Comparison of ENCODE assay signal across 14 mouse cellular contexts in the genomic region with DNA sequence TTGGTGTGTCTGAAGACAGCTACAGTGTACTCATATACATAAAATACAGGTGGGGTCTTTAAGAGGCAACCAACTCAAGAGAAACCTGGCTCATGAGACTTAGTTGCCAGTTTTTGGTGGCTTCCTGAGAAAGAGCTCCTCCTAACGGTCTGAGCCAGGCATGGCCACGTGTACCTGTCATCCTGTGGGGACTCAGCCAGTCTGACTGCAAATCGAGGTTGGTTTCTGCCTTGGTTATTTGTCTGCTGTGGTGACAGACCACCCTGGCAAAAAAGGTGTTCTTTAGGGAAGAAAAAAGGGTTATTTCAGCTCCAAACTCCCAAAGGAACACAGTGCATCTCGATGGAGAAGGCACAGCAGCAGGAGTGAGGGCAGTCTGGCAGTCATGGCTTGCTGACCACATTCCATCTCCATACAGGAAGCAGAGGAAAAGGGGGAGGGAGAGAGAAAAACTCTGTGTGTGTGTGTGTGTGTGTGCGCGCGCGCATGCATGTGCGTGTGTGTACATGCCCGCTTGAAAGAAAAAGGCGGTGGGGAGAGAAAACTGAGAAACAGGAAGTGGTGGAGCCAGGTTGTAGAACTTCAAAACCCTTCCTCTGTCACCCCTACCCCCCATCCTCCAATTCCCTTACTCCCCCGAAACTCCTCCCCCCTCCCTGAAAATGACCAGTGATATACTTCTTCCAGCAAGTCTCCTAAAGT. TPM values are rescaled to one million over a fixed set of nuclear protein-coding genes. Genes with fewer than 3 reads are reported as not detected.
DNase-seq lines count a peak whose midpoint lies in the region; ATAC-seq and TF ChIP-seq lines count a peak whose summit lies in the region.
"Had no signal": no experiment of that assay in that cellular context is flagged by ENCODE, and none has a peak within 500 bp of the region (broad histone marks: within the 10 kb centered on the region; RNA-seq: fewer than 3 reads in every experiment).

No protein-coding gene starts in this region.

- H3K36me3 ChIP-seq in spleen, adult 2 months (ENCODE audit: control insufficient read depth, insufficient read depth, low read length): no peaks in the 10 kb centered on the region
- no peaks in the 10 kb centered on the region for H3K36me3 ChIP-seq in MEL (ENCODE audit: control insufficient read depth in 1 of 2, insufficient read depth in 2 of 2, low read length in 2 of 2)
- no peaks in the 10 kb centered on the region for H3K36me3 ChIP-seq in limb, embryonic 11.5 days (ENCODE audit: control insufficient read depth, insufficient read depth, low read length)

- TF ChIP-seq POLR2A in spleen, adult 2 months (IDR thresholded peaks at IDR 0.05; ENCODE audit: low read depth, low read length): no peak
- TF ChIP-seq POLR2A in MEL (IDR thresholded peaks at IDR 0.05; ENCODE audit: control insufficient read depth in 1 of 2, insufficient read depth in 1 of 2, low read depth in 1 of 2, low read length in 2 of 2, poor library complexity in 1 of 2): no peak

- 45% methylated on average over 12 of the region's 12 CpGs for WGBS in spleen, adult 2 months
- 82% methylated on average over 12 of the region's 12 CpGs for WGBS in limb, embryonic 11.5 days

- ATAC-seq in limb, embryonic 11.5 days (ENCODE audit: insufficient number of reproducible peaks, low FRiP score, low TSS enrichment, low read depth): no peak

- H3K79me2 ChIP-seq in MEL (ENCODE audit: control insufficient read depth, insufficient read depth, low read length, poor library complexity): no peaks in the 10 kb centered on the region

- TF ChIP-seq CTCF in spleen, adult 2 months (IDR thresholded peaks at IDR 0.05; ENCODE audit: extremely low read depth, insufficient read depth, insufficient read length, insufficient replicate concordance): no peak
- TF ChIP-seq CTCF in MEL (IDR thresholded peaks at IDR 0.05 in 2 of 3, conservative IDR thresholded peaks at IDR 0.05 in 1 of 3; ENCODE audit: control insufficient read depth in 1 of 3, insufficient read depth in 1 of 3, low read depth in 2 of 3, low read length in 3 of 3, poor library complexity in 1 of 3, severe bottlenecking in 1 of 3): peak; percentile 42 to 60 (median 59)

- H3K27ac ChIP-seq in spleen, adult 2 months (ENCODE audit: insufficient read depth, low read length): peak overlapping the region; percentile 1; the same call in 1 of the 2 replicates
- H3K27ac ChIP-seq in MEL (ENCODE audit: control insufficient read depth, low read depth, low read length): no peak overlapping the region
- H3K27ac ChIP-seq in limb, embryonic 11.5 days (replicated peaks; ENCODE audit: low read depth, low read length): 0 out of 2 replicates have a peak overlapping the region, but pooled peaks have one; percentile 24

- no peaks in the 10 kb centered on the region for H3K27me3 ChIP-seq in spleen, adult 2 months (ENCODE audit: control insufficient read depth, insufficient read depth, low read length)
- no peaks in the 10 kb centered on the region for H3K27me3 ChIP-seq in MEL (ENCODE audit: control insufficient read depth in 1 of 2, insufficient read depth in 2 of 2, low read length in 2 of 2)
- no peaks in the 10 kb centered on the region for H3K27me3 ChIP-seq in limb, embryonic 11.5 days (ENCODE audit: control insufficient read depth, insufficient read depth, low read length)

- no peak for TF ChIP-seq EP300 in MEL (IDR thresholded peaks at IDR 0.05; ENCODE audit: low read depth in 1 of 2, low read length in 2 of 2)

- H3K9ac ChIP-seq in MEL (ENCODE audit: control insufficient read depth, low read depth, low read length, poor library complexity, severe bottlenecking): no peak overlapping the region
- no peak overlapping the region for H3K9ac ChIP-seq in limb, embryonic 11.5 days (ENCODE audit: low read length)

- peak; percentile 58 for TF ChIP-seq RAD21 in MEL (IDR thresholded peaks at IDR 0.05; ENCODE audit: low read depth, low read length)

- no peak overlapping the region for H3K4me3 ChIP-seq in spleen, adult 2 months (ENCODE audit: extremely low read depth, insufficient read depth, insufficient read length)
- peak overlapping the region in 1 of 2 experiments; percentile 22; a peak in 1 of 4 replicates for H3K4me3 ChIP-seq in MEL (ENCODE audit: control insufficient read depth in 1 of 2, insufficient read depth in 1 of 2, low read depth in 2 of 2, low read length in 2 of 2)
- H3K4me3 ChIP-seq in limb, embryonic 11.5 days (ENCODE audit: low read depth, low read length): no peak overlapping the region

- peak in 1 of 2 experiments; percentile 9 for DNase-seq in spleen, adult 2 months (ENCODE audit: low read depth in 1 of 2, low spot score in 2 of 2)
- no peak for DNase-seq in spleen, postnatal 14 days (ENCODE audit: low spot score in 2 of 2)
- DNase-seq in MEL (ENCODE audit: low read depth, low spot score): peak; percentile 40
- DNase-seq in limb, embryonic 11.5 days (ENCODE audit: low spot score): peak; percentile 36
- DNase-seq in thymus, postnatal 4 days: peak; percentile 46
- DNase-seq in ovary, postnatal 10 days (ENCODE audit: low spot score): no peak
- DNase-seq in left cerebral cortex, adult 9 months (ENCODE audit: low spot score in 2 of 2): no peak
- DNase-seq: gastrocnemius, postnatal 25 days; heart, postnatal 14 days; lung, postnatal 4 days had no signal

- H3K4me1 ChIP-seq in spleen, adult 2 months (ENCODE audit: control insufficient read depth, insufficient read depth, insufficient read length): no peaks in the 10 kb centered on the region
- peaks cover 0 to 3% of the 10 kb centered on the region in 2 experiments; a peak in 1 of 4 replicates for H3K4me1 ChIP-seq in MEL (ENCODE audit: control insufficient read depth in 1 of 2, insufficient read depth in 2 of 2, low read length in 2 of 2)
- H3K4me1 ChIP-seq in limb, embryonic 11.5 days (ENCODE audit: control insufficient read depth, insufficient read depth, low read length): peaks cover 17% of the 10 kb centered on the region

- no peaks in the 10 kb centered on the region for H3K9me3 ChIP-seq in MEL (replicated peaks; ENCODE audit: insufficient read depth, low read length)
- 0 out of 2 replicates have a peak, but pooled peaks cover 3% of the 10 kb centered on the region for H3K9me3 ChIP-seq in limb, embryonic 11.5 days (ENCODE audit: control insufficient read depth, low read length)

- no peak overlapping the region for H3K4me2 ChIP-seq in limb, embryonic 11.5 days (ENCODE audit: low read depth, severe bottlenecking)

TF ChIP-seq in MEL, 35 proteins besides CTCF, POLR2A, EP300 and RAD21 (continues in another document):
- TF ChIP-seq CHD2 (IDR thresholded peaks at IDR 0.05; ENCODE audit: low read length) (no peak), UBTF (IDR thresholded peaks at IDR 0.05; ENCODE audit: borderline replicate concordance, insufficient read depth, low read depth, low read length) (no peak), TCF12 (IDR thresholded peaks at IDR 0.05; ENCODE audit: low read depth, low read length) (no peak), TAL1 (IDR thresholded peaks at IDR 0.05; ENCODE audit: low read length) (no peak), MAZ (IDR thresholded peaks at IDR 0.05; ENCODE audit: low read depth, low read length) (no peak), MYC (IDR thresholded peaks at IDR 0.05; ENCODE audit: low read depth, low read length) (peak; percentile 73; the same call in 1 of the 2 replicates), ELF1 (IDR thresholded peaks at IDR 0.05; ENCODE audit: low read depth, low read length) (no peak), TBP (IDR thresholded peaks at IDR 0.05; ENCODE audit: low read depth, low read length) (no peak), E2F4 (IDR thresholded peaks at IDR 0.05; ENCODE audit: borderline replicate concordance, low read depth, low read length) (no peak), JUND (IDR thresholded peaks at IDR 0.05; ENCODE audit: low read depth, low read length) (no peak), CHD1 (IDR thresholded peaks at IDR 0.05; ENCODE audit: low read depth, low read length) (no peak), SIN3A (IDR thresholded peaks at IDR 0.05; ENCODE audit: low read length) (no peak), MEF2A (IDR thresholded peaks at IDR 0.05; ENCODE audit: extremely low read depth, insufficient replicate concordance, low read depth, low read length, poor library complexity, severe bottlenecking) (no peak), ETS1 (IDR thresholded peaks at IDR 0.05; ENCODE audit: low read depth, low read length) (no peak), MXI1 (IDR thresholded peaks at IDR 0.05; ENCODE audit: low read depth, low read length) (peak; percentile 50; the same call in 1 of the 2 replicates), POLR2AphosphoS2 (IDR thresholded peaks at IDR 0.05; ENCODE audit: low read length) (no peak), RCOR1 (IDR thresholded peaks at IDR 0.05; ENCODE audit: low read depth, low read length) (no peak), ZNF384 (IDR thresholded peaks at IDR 0.05; ENCODE audit: low read depth, low read length) (no peak), USF2 (IDR thresholded peaks at IDR 0.05; ENCODE audit: borderline replicate concordance in 1 of 2, insufficient read depth in 1 of 2, low read depth in 1 of 2, low read length in 2 of 2) (no peak), ZC3H11A (IDR thresholded peaks at IDR 0.05; ENCODE audit: low read depth, low read length) (peak; percentile 53), ZKSCAN1 (IDR thresholded peaks at IDR 0.05; ENCODE audit: low read depth, low read length) (no peak), ZMIZ1 (IDR thresholded peaks at IDR 0.05; ENCODE audit: low read depth, low read length) (no peak), GATA1 (IDR thresholded peaks at IDR 0.05; ENCODE audit: low read depth, low read length) (no peak), KAT2A (conservative IDR thresholded peaks at IDR 0.05; ENCODE audit: low read depth, low read length) (no peak), USF1 (IDR thresholded peaks at IDR 0.05; ENCODE audit: low read depth, low read length) (peak; percentile 47; the same call in 1 of the 2 replicates), NELFE (IDR thresholded peaks at IDR 0.05; ENCODE audit: low read depth, low read length) (no peak), MAX (IDR thresholded peaks at IDR 0.05; ENCODE audit: low read length) (peak; percentile 77), HCFC1 (IDR thresholded peaks at IDR 0.05; ENCODE audit: low read depth, low read length) (no peak), GABPA (IDR thresholded peaks at IDR 0.05; ENCODE audit: low read depth, low read length) (no peak), SMC3 (IDR thresholded peaks at IDR 0.05; ENCODE audit: low read depth, low read length) (peak; percentile 57), MYB (IDR thresholded peaks at IDR 0.05; ENCODE audit: low read depth, low read length) (no peak)

RNA-seq across cellular contexts. Expression of a gene that starts 55.6 kb away (rescaled TPM):
- polyA plus RNA-seq in spleen, adult 2 months (2012; rRNA removed): not detected in 2 replicates
- total RNA-seq in MEL (2012; rRNA removed): not detected in 2 replicates
- not detected for polyA plus RNA-seq in MEL (2012; ENCODE audit: insufficient read depth in 1 of 2, insufficient read length in 2 of 2, low read depth in 1 of 2, low replicate concordance in 2 of 2, missing spikeins in 1 of 2)
- polyA plus RNA-seq in limb, embryonic 11.5 days (2014; fragmentation: Nextera tagmentation; extraction: Ambion mirVana): not detected in 2 replicates
- total RNA-seq: gastrocnemius, postnatal 25 days; heart, postnatal 14 days; left cerebral cortex, postnatal 25 days had no signal
- polyA plus RNA-seq: forebrain, embryonic 11.5 days; kidney, embryonic 16.5 days; stomach, embryonic 16.5 days had no signal

Comparison
In these comparisons a context has a peak if more than half of its experiments do, and no peak if none do; other contexts are left out.
1. DNase-seq: peak in MEL (single experiment), limb, embryonic 11.5 days (single experiment) and thymus, postnatal 4 days (single experiment); none in spleen, postnatal 14 days (0 of 2), ovary, postnatal 10 days (single experiment) and left cerebral cortex, adult 9 months (0 of 2).